ENCODE assay signal across 20 mouse cellular contexts in the genomic region with DNA sequence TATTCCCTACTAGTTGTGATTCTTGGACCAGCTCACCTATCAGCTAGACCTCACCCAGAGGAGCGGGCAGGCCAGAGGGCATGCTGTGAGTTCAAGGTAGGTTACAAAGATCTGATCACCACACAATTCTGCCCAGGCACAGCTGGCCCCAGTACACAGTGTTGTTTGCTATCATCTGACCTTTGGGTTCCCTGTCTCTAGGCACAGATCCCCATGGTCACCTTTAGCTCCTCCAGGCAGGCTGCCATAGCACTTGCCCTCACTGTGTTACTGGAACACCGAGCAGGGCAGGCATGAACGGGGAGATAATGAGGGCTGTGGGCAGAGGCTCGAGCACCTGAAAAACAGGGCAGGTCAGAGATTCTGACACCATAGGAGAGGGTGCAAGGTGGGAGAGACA. TPM values are rescaled to one million over a fixed set of nuclear protein-coding genes. Genes with fewer than 3 reads are reported as not detected.
DNase-seq lines count a peak whose midpoint lies in the region; ATAC-seq and TF ChIP-seq lines count a peak whose summit lies in the region.
"Had no signal": no experiment of that assay in that cellular context is flagged by ENCODE, and none has a peak within 500 bp of the region (broad histone marks: within the 10 kb centered on the region; RNA-seq: fewer than 3 reads in every experiment).

No protein-coding gene starts in this region.

- WGBS in heart, embryonic 12.5 days = 74% methylated on average over 4 of the region's 4 CpGs
- WGBS in intestine, postnatal 0 days = 68% methylated on average over 4 of the region's 4 CpGs
- 47% methylated on average over 4 of the region's 4 CpGs for WGBS in liver, embryonic 15.5 days (ENCODE audit: insufficient replicate concordance)
- 92% methylated on average over 4 of the region's 4 CpGs for WGBS in limb, embryonic 10.5 days

- no peak overlapping the region for H3K27ac ChIP-seq in heart, embryonic 12.5 days (ENCODE audit: poor library complexity, severe bottlenecking)
- H3K27ac ChIP-seq in brown adipose tissue, adult 24 weeks (replicated peaks; ENCODE audit: low read depth, low read length) = peak overlapping the region; percentile 82
- H3K27ac ChIP-seq in intestine, postnatal 0 days (ENCODE audit: low read depth, low read length) = no peak overlapping the region
- peak overlapping the region; percentile 64 for H3K27ac ChIP-seq in liver, embryonic 15.5 days (replicated peaks)
- H3K27ac ChIP-seq in limb, embryonic 10.5 days = no peak overlapping the region
- H3K27ac ChIP-seq: forebrain, embryonic 12.5 days; hindbrain, embryonic 10.5 days; limb, embryonic 12.5 days; lung, embryonic 15.5 days; macrophage; midbrain, embryonic 10.5 days had no signal

- H3K9ac ChIP-seq in heart, embryonic 12.5 days = no peak overlapping the region
- H3K9ac ChIP-seq in intestine, postnatal 0 days (ENCODE audit: low read depth, low read length) = no peak overlapping the region
- H3K9ac ChIP-seq in liver, embryonic 15.5 days = no peak overlapping the region
- H3K9ac ChIP-seq: forebrain, embryonic 12.5 days; limb, embryonic 12.5 days; lung, embryonic 15.5 days had no signal

- peaks cover 38% of the 10 kb centered on the region for H3K36me3 ChIP-seq in heart, embryonic 12.5 days
- H3K36me3 ChIP-seq in intestine, postnatal 0 days (ENCODE audit: control insufficient read depth, insufficient read depth) = peaks cover 16% of the 10 kb centered on the region; the same call in 1 of the 2 replicates
- peaks cover 64% of the 10 kb centered on the region for H3K36me3 ChIP-seq in liver, embryonic 15.5 days (replicated peaks)
- H3K36me3 ChIP-seq in limb, embryonic 10.5 days = peaks cover 41% of the 10 kb centered on the region

- no peaks in the 10 kb centered on the region for H3K27me3 ChIP-seq in heart, embryonic 12.5 days (replicated peaks)
- no peaks in the 10 kb centered on the region for H3K27me3 ChIP-seq in intestine, postnatal 0 days (replicated peaks; ENCODE audit: control insufficient read depth, insufficient read depth, low read length)
- H3K27me3 ChIP-seq in liver, embryonic 15.5 days = no peaks in the 10 kb centered on the region
- no peaks in the 10 kb centered on the region for H3K27me3 ChIP-seq in limb, embryonic 10.5 days (ENCODE audit: low read depth, poor library complexity, severe bottlenecking)
- H3K27me3 ChIP-seq: forebrain, embryonic 12.5 days; limb, embryonic 12.5 days; lung, embryonic 15.5 days had no signal

- H3K4me3 ChIP-seq in heart, embryonic 12.5 days = no peak overlapping the region
- no peak overlapping the region for H3K4me3 ChIP-seq in brown adipose tissue, adult 24 weeks (ENCODE audit: insufficient read depth, low read depth, low read length)
- no peak overlapping the region for H3K4me3 ChIP-seq in intestine, postnatal 0 days (ENCODE audit: low read depth, low read length)
- H3K4me3 ChIP-seq in liver, embryonic 15.5 days (replicated peaks) = no peak overlapping the region
- no peak overlapping the region for H3K4me3 ChIP-seq in limb, embryonic 10.5 days
- H3K4me3 ChIP-seq: forebrain, embryonic 12.5 days; hindbrain, embryonic 10.5 days; limb, embryonic 12.5 days; lung, embryonic 15.5 days; midbrain, embryonic 10.5 days had no signal

- no peak for TF ChIP-seq CTCF in intestine, postnatal 0 days (IDR thresholded peaks at IDR 0.05; ENCODE audit: low read depth)

- DNase-seq in heart, adult 18-20 months = peak; percentile 54 to 59
- no peak for DNase-seq in limb, embryonic 10.5 days (ENCODE audit: low spot score)
- DNase-seq in lung, postnatal 25 days (ENCODE audit: low spot score) = no peak
- DNase-seq: cerebellum, adult 2 months; cerebellum, postnatal 36 days; gastrocnemius, postnatal 10 days; kidney, postnatal 36 days; layer of hippocampus, adult 9-11 months; right cerebral cortex, adult 18-20 months; thymus, postnatal 14 days had no signal

- no peak overlapping the region for H3K4me2 ChIP-seq in heart, embryonic 12.5 days
- H3K4me2 ChIP-seq in intestine, postnatal 0 days (replicated peaks; ENCODE audit: low read depth) = no peak overlapping the region
- no peak overlapping the region for H3K4me2 ChIP-seq in liver, embryonic 15.5 days
- H3K4me2 ChIP-seq: forebrain, embryonic 12.5 days; limb, embryonic 12.5 days; lung, embryonic 15.5 days had no signal

- H3K9me3 ChIP-seq in heart, embryonic 12.5 days (replicated peaks) = no peaks in the 10 kb centered on the region
- no peaks in the 10 kb centered on the region for H3K9me3 ChIP-seq in intestine, postnatal 0 days (ENCODE audit: control insufficient read depth)
- H3K9me3 ChIP-seq in liver, embryonic 15.5 days (replicated peaks) = no peaks in the 10 kb centered on the region
- no peaks in the 10 kb centered on the region for H3K9me3 ChIP-seq in limb, embryonic 10.5 days (replicated peaks)
- H3K9me3 ChIP-seq: forebrain, embryonic 12.5 days; hindbrain, embryonic 10.5 days; limb, embryonic 12.5 days; lung, embryonic 15.5 days; midbrain, embryonic 10.5 days had no signal

- H3K4me1 ChIP-seq in heart, embryonic 12.5 days (replicated peaks) = peaks cover 20% of the 10 kb centered on the region
- peaks cover 17% of the 10 kb centered on the region for H3K4me1 ChIP-seq in brown adipose tissue, adult 24 weeks (ENCODE audit: control insufficient read depth, insufficient read depth, insufficient read length, low read length)
- no peaks in the 10 kb centered on the region for H3K4me1 ChIP-seq in intestine, postnatal 0 days (replicated peaks; ENCODE audit: control insufficient read depth, insufficient read depth, low read length)
- peaks cover 33% of the 10 kb centered on the region for H3K4me1 ChIP-seq in liver, embryonic 15.5 days (replicated peaks)
- no peaks in the 10 kb centered on the region for H3K4me1 ChIP-seq in limb, embryonic 10.5 days
- H3K4me1 ChIP-seq: forebrain, embryonic 12.5 days; limb, embryonic 12.5 days; lung, embryonic 15.5 days; midbrain, embryonic 10.5 days had no signal

- ATAC-seq in heart, embryonic 12.5 days (ENCODE audit: insufficient number of reproducible peaks, low FRiP score) = no peak
- peak; percentile 57 for ATAC-seq in intestine, postnatal 0 days
- ATAC-seq in liver, embryonic 15.5 days (ENCODE audit: insufficient read depth) = peak; percentile 47

RNA-seq across cellular contexts. Expression of gene Chid1, which starts 22.0 kb away (rescaled TPM):
- total RNA-seq in heart, adult 18-20 months (2021) = 10 to 100 TPM; 48.2 to 50.9 TPM
- 35.9 and 38.6 TPM in 2 replicates for polyA plus RNA-seq in heart, embryonic 12.5 days (2016; fragmentation: Nextera tagmentation; extraction: Ambion mirVana)
- 13.4 and 19.8 TPM in 2 replicates for polyA plus RNA-seq in brown adipose tissue, adult 24 weeks (2012; ENCODE audit: insufficient read depth, insufficient read length, missing spikeins)
- polyA plus RNA-seq in intestine, postnatal 0 days (2015; fragmentation: Nextera tagmentation; extraction: Ambion mirVana) = 20.5 and 23.8 TPM in 2 replicates
- 25.2 and 27.9 TPM in 2 replicates for polyA plus RNA-seq in liver, embryonic 15.5 days (2015; fragmentation: Nextera tagmentation; extraction: Ambion mirVana)
- polyA plus RNA-seq in limb, embryonic 10.5 days (2016; fragmentation: Nextera tagmentation; extraction: Ambion mirVana) = 26.7 and 27.3 TPM in 2 replicates

RNA-seq across cellular contexts. Expression of gene Tspan4, which starts 42.6 kb away (rescaled TPM):
- total RNA-seq in heart, adult 18-20 months (2021) = 10 to 100 TPM; 18.9 to 22.9 TPM
- polyA plus RNA-seq in heart, embryonic 12.5 days (2016; fragmentation: Nextera tagmentation; extraction: Ambion mirVana) = 57.5 and 57.6 TPM in 2 replicates
- 39.6 and 74.6 TPM in 2 replicates for polyA plus RNA-seq in brown adipose tissue, adult 24 weeks (2012; ENCODE audit: insufficient read depth, insufficient read length, missing spikeins)
- 39.7 and 40.1 TPM in 2 replicates for polyA plus RNA-seq in intestine, postnatal 0 days (2015; fragmentation: Nextera tagmentation; extraction: Ambion mirVana)
- 47.7 and 55.0 TPM in 2 replicates for polyA plus RNA-seq in liver, embryonic 15.5 days (2015; fragmentation: Nextera tagmentation; extraction: Ambion mirVana)
- 25.0 and 36.9 TPM in 2 replicates for polyA plus RNA-seq in limb, embryonic 10.5 days (2016; fragmentation: Nextera tagmentation; extraction: Ambion mirVana)

RNA-seq across cellular contexts. Expression of gene Polr2l, which starts 42.7 kb away (rescaled TPM):
- total RNA-seq in heart, adult 18-20 months (2021) = 10 to 100 TPM; 82.3 to 97.7 TPM
- polyA plus RNA-seq in heart, embryonic 12.5 days (2016; fragmentation: Nextera tagmentation; extraction: Ambion mirVana) = 60.7 and 64.7 TPM in 2 replicates
- polyA plus RNA-seq in brown adipose tissue, adult 24 weeks (2012; ENCODE audit: insufficient read depth, insufficient read length, missing spikeins) = 28.8 and 36.4 TPM in 2 replicates
- polyA plus RNA-seq in intestine, postnatal 0 days (2015; fragmentation: Nextera tagmentation; extraction: Ambion mirVana) = 36.8 and 37.9 TPM in 2 replicates
- 41.7 and 43.9 TPM in 2 replicates for polyA plus RNA-seq in liver, embryonic 15.5 days (2015; fragmentation: Nextera tagmentation; extraction: Ambion mirVana)
- 77.2 and 86.8 TPM in 2 replicates for polyA plus RNA-seq in limb, embryonic 10.5 days (2016; fragmentation: Nextera tagmentation; extraction: Ambion mirVana)

RNA-seq across cellular contexts. Expression of gene Ap2a2, which starts 44.3 kb away (rescaled TPM):
- 10 to 100 TPM; 60.7 to 60.8 TPM for total RNA-seq in heart, adult 18-20 months (2021)
- 70.2 and 70.7 TPM in 2 replicates for polyA plus RNA-seq in heart, embryonic 12.5 days (2016; fragmentation: Nextera tagmentation; extraction: Ambion mirVana)
- polyA plus RNA-seq in brown adipose tissue, adult 24 weeks (2012; ENCODE audit: insufficient read depth, insufficient read length, missing spikeins) = 40.3 and 42.7 TPM in 2 replicates
- polyA plus RNA-seq in intestine, postnatal 0 days (2015; fragmentation: Nextera tagmentation; extraction: Ambion mirVana) = 69.7 and 76.6 TPM in 2 replicates
- 67.6 and 73.8 TPM in 2 replicates for polyA plus RNA-seq in liver, embryonic 15.5 days (2015; fragmentation: Nextera tagmentation; extraction: Ambion mirVana)
- polyA plus RNA-seq in limb, embryonic 10.5 days (2016; fragmentation: Nextera tagmentation; extraction: Ambion mirVana) = 84.6 and 92.5 TPM in 2 replicates

RNA-seq across cellular contexts. Expression of gene Cd151, which starts 50.4 kb away (rescaled TPM):
- 100 to 1,000 TPM; 320 to 330 TPM for total RNA-seq in heart, adult 18-20 months (2021)
- polyA plus RNA-seq in heart, embryonic 12.5 days (2016; fragmentation: Nextera tagmentation; extraction: Ambion mirVana) = 27.4 and 30.6 TPM in 2 replicates
- 223 and 257 TPM in 2 replicates for polyA plus RNA-seq in brown adipose tissue, adult 24 weeks (2012; ENCODE audit: insufficient read depth, insufficient read length, missing spikeins)
- 27.6 and 29.3 TPM in 2 replicates for polyA plus RNA-seq in intestine, postnatal 0 days (2015; fragmentation: Nextera tagmentation; extraction: Ambion mirVana)
- polyA plus RNA-seq in liver, embryonic 15.5 days (2015; fragmentation: Nextera tagmentation; extraction: Ambion mirVana) = 5.0 and 6.3 TPM in 2 replicates
- polyA plus RNA-seq in limb, embryonic 10.5 days (2016; fragmentation: Nextera tagmentation; extraction: Ambion mirVana) = 14.0 and 15.8 TPM in 2 replicates

Comparison
In these comparisons a context has a peak if more than half of its experiments do, and no peak if none do; other contexts are left out.
1. DNase-seq: peak in heart, adult 18-20 months (2 of 2); none in limb, embryonic 10.5 days (single experiment) and lung, postnatal 25 days (single experiment).
2. H3K27ac ChIP-seq: peak in brown adipose tissue, adult 24 weeks (single experiment) and liver, embryonic 15.5 days (single experiment); none in heart, embryonic 12.5 days (single experiment), intestine, postnatal 0 days (single experiment) and limb, embryonic 10.5 days (single experiment).